Mouse (Mus musculus) urinary bladder, postnatal 10 days (tissue): ENCODE data around the gene Eogt.

Experiments
- DNase-seq: peaks from one replicate; pipeline ENCODE4 v3.0.0; 2022; ENCODE audit warnings: low spot score

The Eogt gene

GRCm38 (mm10) chr6:97104264-97104852 lies 44.6 kb downstream of the Eogt start:
- no peak for DNase-seq

GRCm38 (mm10) chr6:97101958-97102702 lies 46.9 kb downstream of the Eogt start:
- DNase-seq = no peak

GRCm38 (mm10) chr6:97101190-97101957 lies 47.6 kb downstream of the Eogt start:
- DNase-seq = no peak

GRCm38 (mm10) chr6:97082336-97082735 lies 66.6 kb downstream of the Eogt start:
- DNase-seq = no peak

- DNase-seq = no peak
These were observed 69.0 kb downstream of the Eogt start for GRCm38 (mm10) chr6:97080016-97080415.

- no peak for DNase-seq
These were observed 88.8 kb downstream of the Eogt start, which contains the start of gene Fam19a4 for GRCm38 (mm10) chr6:97060074-97060681. Gene Fam19a4, minus strand, starts transcription at chr6:97060413.
